Mouse (Mus musculus): Measurements from ENCODE around the gene Nkain2. TPM values are rescaled to one million over a fixed set of nuclear protein-coding genes. Genes with fewer than 3 reads are reported as not detected.

The Nkain2 gene
- polyA plus RNA-seq, 1 experiment from 2014 or later = 8.0 TPM

- H3K4me1 ChIP-seq (replicated peaks) = no peaks in the 10 kb centered on the region
- ATAC-seq = 0 out of 2 replicates have a peak, but pooled peaks have one; percentile 30
- H3K4me3 ChIP-seq (replicated peaks) = no peak overlapping the region
- WGBS = 40% methylated on average over 3 of the region's 3 CpGs
- no peaks in the 10 kb centered on the region for H3K9me3 ChIP-seq
- no peak overlapping the region for H3K4me2 ChIP-seq (replicated peaks)
- no peaks in the 10 kb centered on the region for H3K36me3 ChIP-seq
- no peaks in the 10 kb centered on the region for H3K27me3 ChIP-seq
- no peak overlapping the region for H3K27ac ChIP-seq
- no peak overlapping the region for H3K9ac ChIP-seq (replicated peaks)
Measured at GRCm38 (mm10) chr10:31812543-31812942, 1077.7 kb downstream of the Nkain2 start.

GRCm38 (mm10) chr10:31742443-31743057 is 1147.7 kb downstream of the Nkain2 start:
- Histone ChIP-seq H3K9me3 (no peaks in the 10 kb centered on the region), H3K36me3 (no peaks in the 10 kb centered on the region), H3K4me3 (replicated peaks) (no peak overlapping the region), H3K9ac (replicated peaks) (no peak overlapping the region), H3K4me2 (replicated peaks) (no peak overlapping the region), H3K27me3 (no peaks in the 10 kb centered on the region), H3K27ac (no peak overlapping the region), H3K4me1 (replicated peaks) (no peaks in the 10 kb centered on the region)
- peak; percentile 89 for ATAC-seq
- WGBS = 25% methylated on average over 5 of the region's 5 CpGs

- no peak overlapping the region for H3K27ac ChIP-seq
- H3K4me1 ChIP-seq (replicated peaks) = no peaks in the 10 kb centered on the region
- H3K9ac ChIP-seq (replicated peaks) = no peak overlapping the region
- H3K4me3 ChIP-seq (replicated peaks) = no peak overlapping the region
- no peaks in the 10 kb centered on the region for H3K27me3 ChIP-seq
- H3K4me2 ChIP-seq (replicated peaks) = no peak overlapping the region
- no peaks in the 10 kb centered on the region for H3K36me3 ChIP-seq
- no peak for ATAC-seq
- H3K9me3 ChIP-seq = no peaks in the 10 kb centered on the region
Measured at GRCm38 (mm10) chr10:31728036-31728435, 1162.2 kb downstream of the Nkain2 start.

- no peaks in the 10 kb centered on the region for H3K36me3 ChIP-seq
- H3K27me3 ChIP-seq = no peaks in the 10 kb centered on the region
- H3K27ac ChIP-seq = no peak overlapping the region
- H3K9me3 ChIP-seq = no peaks in the 10 kb centered on the region
- no peak overlapping the region for H3K4me3 ChIP-seq (replicated peaks)
- H3K4me2 ChIP-seq (replicated peaks) = no peak overlapping the region
- H3K4me1 ChIP-seq (replicated peaks) = no peaks in the 10 kb centered on the region
- no peak for ATAC-seq
- H3K9ac ChIP-seq (replicated peaks) = no peak overlapping the region
- 89% methylated on average over 3 of the region's 3 CpGs for WGBS
Measured at GRCm38 (mm10) chr10:31647270-31647669, 1243.0 kb downstream of the Nkain2 start.

GRCm38 (mm10) chr10:31646083-31646482 is 1244.2 kb downstream of the Nkain2 start:
- no peak overlapping the region for H3K9ac ChIP-seq (replicated peaks)
- ATAC-seq = no peak
- no peaks in the 10 kb centered on the region for H3K36me3 ChIP-seq
- H3K4me2 ChIP-seq (replicated peaks) = no peak overlapping the region
- H3K4me1 ChIP-seq (replicated peaks) = no peaks in the 10 kb centered on the region
- no peaks in the 10 kb centered on the region for H3K9me3 ChIP-seq
- WGBS = 24% methylated on average over 1 of the region's 1 CpGs
- no peak overlapping the region for H3K27ac ChIP-seq
- no peak overlapping the region for H3K4me3 ChIP-seq (replicated peaks)
- no peaks in the 10 kb centered on the region for H3K27me3 ChIP-seq

Other genes with a start within 250 kb of the Nkain2 start
- 0.12 TPM in 1 of 2 replicates, not detected in the other for gene Trdn, start 190.1 kb upstream of the Nkain2 start, polyA plus RNA-seq (2015; fragmentation: Nextera tagmentation; extraction: Ambion mirVana)